Mouse (Mus musculus) lung, postnatal 0 days (tissue): ENCODE data around the gene Golph3l.

Experiments used
- CTCF ChIP-seq: IDR thresholded peaks from 2 replicates; pipeline ENCODE4 v1.5.1; 2016; ENCODE audit warnings: antibody characterized with exemption, mild to moderate bottlenecking
- EP300 ChIP-seq: IDR thresholded peaks from 2 replicates; pipeline ENCODE4 v1.6.1; 2016; ENCODE audit warnings: antibody characterized with exemption, mild to moderate bottlenecking, control low read depth

DNA sequence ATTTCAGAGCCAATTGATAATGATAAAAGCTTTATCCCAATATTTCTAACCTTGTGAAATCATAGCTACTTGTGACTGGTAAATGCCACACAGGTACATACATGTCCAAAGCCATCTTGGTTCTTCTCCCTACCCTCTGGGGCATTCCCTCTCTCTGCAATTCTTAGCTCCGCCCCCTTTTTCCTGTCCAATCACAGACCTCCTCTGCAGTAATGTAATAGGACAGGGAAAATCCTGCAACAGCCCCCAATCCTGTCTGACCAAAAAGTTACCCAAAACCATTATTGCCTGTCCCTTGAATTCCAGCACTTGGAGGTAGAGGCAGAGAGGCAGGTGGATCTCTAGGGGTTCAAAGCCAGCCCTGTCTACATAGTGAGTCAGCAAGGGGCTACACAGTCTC is 32.5 kb downstream of the Golph3l start:
- TF ChIP-seq CTCF (no peak), EP300 (no peak)
